Mouse (Mus musculus): ENCODE measurements around the gene Vmn2r36. TPM values are rescaled to one million over a fixed set of nuclear protein-coding genes. Genes with fewer than 3 reads are reported as not detected.
"Not testable (repeated sequence)": the region's sequence is repeated elsewhere in the genome, so short reads cannot be mapped to it uniquely, and the experiment has no call there.

Vmn2r36 gene
- total RNA-seq (2021) = not detected

- DNase-seq (ENCODE audit: low spot score in 2 of 2); intact Hi-C loops (cut with DNase I): not testable (repeated sequence)
Observed at GRCm38 (mm10) chr7:7902395-7902794, at the start of gene Vmn2r36. TSS of gene Vmn2r36 (minus strand) at chr7:7902495.

Other genes starting within 250 kb of the Vmn2r36 start
- not detected for gene Vmn2r34, start 213.0 kb downstream of the Vmn2r36 start, total RNA-seq (2021)
- gene Vmn2r35, start 82.6 kb downstream of the Vmn2r36 start, total RNA-seq (2021) = not detected

Measured in left cerebral cortex, postnatal 36 days (tissue).